Mouse (Mus musculus) hindbrain, postnatal 0 days (tissue): ENCODE results near the gene Cpa4. TPM values are rescaled to one million over a fixed set of nuclear protein-coding genes. Genes with fewer than 3 reads are reported as not detected.
A peak's percentile ranks its signal among the peaks of the same experiment; 100 is the strongest.

Experiments used
- ATAC-seq: fragments of 200-750 bp; cut with Nextera tagmentation; 2 replicates; pipeline ENCODE4 v1.8.0; 2017; ENCODE audit warnings: mild to moderate bottlenecking, moderate TSS enrichment, moderate library complexity
- DNase-seq: peaks from one replicate; pipeline ENCODE4 v3.0.0-alpha.2; 2015; ENCODE audit warnings: low spot score
- H3K27ac ChIP-seq: fragments of 300-500 bp; sonication (generic); 2 replicates; pipeline ENCODE4 v1.5.1; 2014; ENCODE audit warnings: mild to moderate bottlenecking
- H3K27me3 ChIP-seq: fragments of 300-500 bp; sonication (generic); 2 replicates; pipeline ENCODE4 v1.6.1; 2014; ENCODE audit warnings: low read length, mixed read lengths; ENCODE audit not compliant: insufficient read depth
- H3K36me3 ChIP-seq: fragments of 300-500 bp; sonication (generic); 2 replicates; pipeline ENCODE4 v1.6.1; 2014; ENCODE audit warnings: low read length, mixed read lengths; ENCODE audit not compliant: insufficient read depth
- H3K4me1 ChIP-seq: fragments of 300-500 bp; sonication (generic); 2 replicates; pipeline ENCODE4 v1.6.1; 2014; ENCODE audit warnings: antibody characterized with exemption, low read length, mixed read lengths; ENCODE audit not compliant: insufficient read depth
- H3K4me2 ChIP-seq: fragments of 300-500 bp; sonication (generic); 2 replicates; pipeline ENCODE4 v1.6.1; 2014; ENCODE audit warnings: low read depth, mild to moderate bottlenecking, low read length, moderate library complexity, mixed read lengths
- H3K4me3 ChIP-seq: fragments of 300-500 bp; sonication (generic); 2 replicates; pipeline ENCODE4 v1.5.1; 2014; ENCODE audit warnings: low read length
- H3K9ac ChIP-seq: fragments of 300-500 bp; sonication (generic); replicated peaks from 2 replicates; pipeline ENCODE4 v1.6.1; 2014; ENCODE audit warnings: mild to moderate bottlenecking, low read length, moderate library complexity, mixed read lengths
- H3K9me3 ChIP-seq: fragments of 300-500 bp; sonication (generic); 2 replicates; pipeline ENCODE4 v1.6.1; 2016; ENCODE audit warnings: low read length, mixed read lengths
- CTCF ChIP-seq: IDR thresholded peaks from 2 replicates; pipeline ENCODE4 v1.5.1; 2016; ENCODE audit warnings: antibody characterized with exemption, control low read depth, low read depth
- WGBS: fragments of 180-500 bp; shearing (Covaris S2); extraction: QIAGEN DNeasy Blood & Tissue Kit; methylation state at CpG from one replicate; pipeline ENCODE4 v1.1.7; 2014; 5-methylcytosine and 5-hydroxymethylcytosine counted together
- polyA plus RNA-seq: library from polyadenylated mRNA; unstranded; fragments of >200 nt; fragmentation: Nextera tagmentation; extraction: Ambion mirVana; gene quantifications from 2 replicates; pipeline ENCODE4 v1.2.1, GENCODE M21; 2015
- total RNA-seq: library from RNA; depleted of rRNA; stranded (reverse); fragments of >200 nt; gene quantifications from 2 replicates; pipeline ENCODE4 v1.2.3, GENCODE M21; 2014

The Cpa4 gene
- total and polyA plus RNA-seq, 2 experiments from 2014 or later: 0.16 to 0.53 TPM

DNA sequence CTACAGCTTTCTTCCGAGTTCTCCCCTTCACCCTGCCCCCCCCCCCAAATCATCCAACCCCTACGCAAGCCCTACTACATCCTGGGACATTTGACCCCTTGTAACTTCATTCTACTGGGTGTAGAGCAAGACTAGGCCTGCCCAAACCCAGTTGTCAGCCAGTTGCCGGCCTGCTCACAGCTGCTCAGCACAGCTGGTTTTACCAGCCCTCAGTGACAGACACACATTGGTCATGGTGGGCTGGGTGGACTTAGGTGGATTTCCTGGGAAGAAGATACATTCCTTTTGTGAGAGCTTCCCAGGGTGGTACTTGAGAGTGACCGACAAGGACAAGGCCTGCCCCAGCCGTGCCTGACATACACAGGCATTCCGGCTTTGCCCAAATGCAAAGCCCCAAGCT is 52.8 kb downstream of the Cpa4 start:
- ATAC-seq (no peak), DNase-seq (no peak)
- 94% methylated on average over 6 of the region's 6 CpGs for WGBS
- Histone ChIP-seq H3K27ac (no peak overlapping the region), H3K9me3 (no peaks in the 10 kb centered on the region), H3K4me3 (no peak overlapping the region), H3K27me3 (no peaks in the 10 kb centered on the region), H3K4me1 (peaks cover 11% of the 10 kb centered on the region; the same call in 1 of the 2 replicates), H3K9ac (no peak overlapping the region), H3K36me3 (no peaks in the 10 kb centered on the region), H3K4me2 (no peak overlapping the region)
- TF ChIP-seq CTCF: no peak

DNA sequence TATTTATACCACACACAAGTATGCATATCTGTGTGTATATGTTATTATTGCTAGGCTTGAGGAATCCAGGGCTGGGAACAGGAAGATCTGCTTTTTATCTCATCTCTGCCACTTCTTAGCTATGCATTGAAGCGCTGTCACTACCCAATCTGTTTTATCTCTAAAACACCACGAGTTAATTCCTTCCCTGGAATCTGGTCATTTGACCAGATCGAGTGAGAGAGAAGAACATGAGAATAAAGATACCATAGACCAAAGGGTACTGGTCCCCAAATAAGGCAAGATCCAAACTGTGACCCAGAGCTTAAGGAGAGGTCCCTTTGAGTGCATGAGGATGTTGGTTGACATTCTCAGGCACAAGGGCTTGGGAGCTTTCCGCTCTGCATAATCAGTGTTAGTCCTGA is 53.8 kb downstream of the Cpa4 start:
- Histone ChIP-seq H3K9ac (no peak overlapping the region), H3K4me1 (peaks cover 10% of the 10 kb centered on the region; the same call in 1 of the 2 replicates), H3K4me3 (no peak overlapping the region), H3K27ac (no peak overlapping the region), H3K36me3 (no peaks in the 10 kb centered on the region), H3K4me2 (no peak overlapping the region), H3K27me3 (no peaks in the 10 kb centered on the region), H3K9me3 (no peaks in the 10 kb centered on the region)
- ATAC-seq (no peak), DNase-seq (no peak)
- WGBS: 85% methylated on average over 4 of the region's 4 CpGs
- TF ChIP-seq CTCF: no peak

- DNase-seq: no peak
- H3K27ac ChIP-seq: no peak overlapping the region
- no peaks in the 10 kb centered on the region for H3K36me3 ChIP-seq
- H3K4me1 ChIP-seq: peaks cover 3% of the 10 kb centered on the region; the same call in 1 of the 2 replicates
- no peak for TF ChIP-seq CTCF
- no peaks in the 10 kb centered on the region for H3K27me3 ChIP-seq
- no peak overlapping the region for H3K4me2 ChIP-seq
- H3K9ac ChIP-seq: no peak overlapping the region
- ATAC-seq: no peak
- no peak overlapping the region for H3K4me3 ChIP-seq
- no peaks in the 10 kb centered on the region for H3K9me3 ChIP-seq
- WGBS: 97% methylated on average over 9 of the region's 9 CpGs
Measured at GRCm38 (mm10) chr6:30624763-30625162, 56.6 kb downstream of the Cpa4 start.

GRCm38 (mm10) chr6:30628152-30628551 is 60.0 kb downstream of the Cpa4 start:
- 30% methylated on average over 6 of the region's 6 CpGs for WGBS
- H3K27ac ChIP-seq: peak overlapping the region; percentile 66; the same call in 1 of the 2 replicates
- no peak overlapping the region for H3K4me3 ChIP-seq
- ATAC-seq: peak; percentile 87
- peak; percentile 81 for DNase-seq
- TF ChIP-seq CTCF: no peak; the same call in 1 of the 2 replicates
- no peaks in the 10 kb centered on the region for H3K27me3 ChIP-seq
- no peak overlapping the region for H3K4me2 ChIP-seq
- H3K36me3 ChIP-seq: no peaks in the 10 kb centered on the region
- H3K4me1 ChIP-seq: peaks cover 3% of the 10 kb centered on the region; the same call in 1 of the 2 replicates
- H3K9ac ChIP-seq: no peak overlapping the region
- no peaks in the 10 kb centered on the region for H3K9me3 ChIP-seq

DNA sequence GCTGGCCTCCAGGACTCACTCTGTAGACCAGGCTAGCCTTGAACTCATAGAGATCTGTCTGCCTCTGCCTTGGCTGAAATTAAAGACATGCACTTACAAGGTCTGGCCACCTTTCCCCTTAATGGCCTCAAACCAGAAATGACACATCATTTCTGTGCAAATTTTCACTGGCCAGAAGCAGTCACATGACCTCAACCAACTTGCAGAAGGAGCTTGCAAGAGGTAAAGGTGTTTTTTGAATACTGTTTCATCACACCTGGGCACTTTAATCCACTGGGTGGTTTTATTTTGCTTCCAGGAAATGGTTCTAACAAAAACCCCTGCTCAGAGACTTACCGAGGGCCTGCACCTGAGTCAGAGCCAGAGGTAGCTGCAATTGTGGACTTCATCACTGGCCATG is 61.8 kb downstream of the Cpa4 start:
- Histone ChIP-seq H3K9ac (no peak overlapping the region), H3K9me3 (no peaks in the 10 kb centered on the region), H3K4me2 (no peak overlapping the region), H3K36me3 (no peaks in the 10 kb centered on the region), H3K27me3 (no peaks in the 10 kb centered on the region), H3K27ac (no peak overlapping the region), H3K4me1 (peaks cover 3% of the 10 kb centered on the region; the same call in 1 of the 2 replicates), H3K4me3 (no peak overlapping the region)
- no peak for ATAC-seq
- no peak for TF ChIP-seq CTCF
- DNase-seq: no peak
- 97% methylated on average over 1 of the region's 1 CpGs for WGBS

DNA sequence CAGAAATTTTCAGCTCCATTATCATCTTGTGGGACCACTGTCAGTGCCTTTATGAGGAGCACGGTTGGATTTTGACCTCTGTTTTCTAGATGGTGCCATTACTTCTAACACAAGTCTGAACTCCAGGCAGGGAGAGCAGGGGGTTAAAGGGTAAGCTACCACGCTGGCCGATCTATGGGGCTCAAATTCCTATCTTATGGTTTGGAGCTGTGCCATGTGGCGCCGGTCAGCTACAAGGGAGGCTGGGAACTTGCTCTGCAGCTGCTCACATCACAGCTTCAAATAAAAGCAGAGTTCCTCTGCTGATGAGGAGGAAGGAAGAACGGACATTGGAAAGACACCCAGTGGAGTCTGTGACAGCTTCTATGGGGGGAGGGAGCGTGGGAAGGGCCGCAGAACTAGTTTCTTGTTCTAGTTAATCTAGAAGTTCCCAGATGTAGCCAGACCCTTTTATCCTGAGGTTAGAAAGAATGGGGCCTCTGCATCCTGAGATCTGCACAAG is 67.2 kb downstream of the Cpa4 start:
- H3K36me3 ChIP-seq: no peaks in the 10 kb centered on the region
- ATAC-seq: no peak
- H3K4me3 ChIP-seq: no peak overlapping the region
- no peaks in the 10 kb centered on the region for H3K9me3 ChIP-seq
- 54% methylated on average over 8 of the region's 8 CpGs for WGBS
- no peak overlapping the region for H3K9ac ChIP-seq
- no peak for DNase-seq
- no peak overlapping the region for H3K27ac ChIP-seq
- no peaks in the 10 kb centered on the region for H3K27me3 ChIP-seq
- TF ChIP-seq CTCF: no peak
- no peaks in the 10 kb centered on the region for H3K4me1 ChIP-seq
- no peak overlapping the region for H3K4me2 ChIP-seq

DNA sequence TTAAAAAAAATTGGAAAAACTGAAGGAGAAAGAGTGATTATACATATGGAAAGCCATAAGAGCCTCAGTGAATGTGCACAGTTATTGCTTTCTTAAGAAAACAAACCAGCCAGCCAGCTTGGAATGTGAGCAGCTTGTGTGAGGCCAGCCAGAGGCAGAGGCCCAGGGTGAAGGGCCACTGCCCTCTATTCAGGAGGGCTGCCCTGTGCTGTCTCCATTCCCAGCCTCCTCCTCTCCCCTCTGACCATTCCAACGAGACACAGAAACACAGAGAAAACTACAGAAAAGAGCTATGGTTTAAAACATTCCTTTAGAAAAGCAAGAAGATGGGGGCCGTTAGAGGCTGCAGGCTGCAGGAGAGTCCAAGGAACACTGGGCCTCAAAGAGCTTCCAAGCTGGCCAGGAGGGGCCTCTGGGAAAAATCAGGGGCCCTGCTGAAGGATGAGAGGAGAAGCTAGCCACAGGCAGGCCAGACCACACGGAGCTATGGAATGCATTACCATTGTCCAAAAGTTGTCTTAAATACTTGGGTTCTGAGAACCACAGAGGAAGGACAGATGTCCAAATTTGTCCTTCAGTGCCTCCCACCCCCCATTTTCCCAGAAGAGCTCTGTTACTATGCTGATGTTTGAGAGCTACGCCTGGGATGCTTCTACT is 68.1 kb downstream of the Cpa4 start:
- H3K9ac ChIP-seq: no peak overlapping the region
- no peak for DNase-seq
- no peaks in the 10 kb centered on the region for H3K9me3 ChIP-seq
- no peak overlapping the region for H3K4me3 ChIP-seq
- no peak overlapping the region for H3K4me2 ChIP-seq
- H3K4me1 ChIP-seq: no peaks in the 10 kb centered on the region
- no peak overlapping the region for H3K27ac ChIP-seq
- 42% methylated on average over 4 of the region's 4 CpGs for WGBS
- TF ChIP-seq CTCF: no peak
- H3K36me3 ChIP-seq: no peaks in the 10 kb centered on the region
- no peaks in the 10 kb centered on the region for H3K27me3 ChIP-seq
- no peak for ATAC-seq
